Mouse (Mus musculus) telencephalon, adult 2 months (tissue): Measurements from ENCODE around the gene Lif.

Source experiments
- DNase-seq: peaks from one replicate; pipeline ENCODE4 v3.0.0-alpha.2; 2011; ENCODE audit warnings: low read depth, low spot score

Lif gene

DNA sequence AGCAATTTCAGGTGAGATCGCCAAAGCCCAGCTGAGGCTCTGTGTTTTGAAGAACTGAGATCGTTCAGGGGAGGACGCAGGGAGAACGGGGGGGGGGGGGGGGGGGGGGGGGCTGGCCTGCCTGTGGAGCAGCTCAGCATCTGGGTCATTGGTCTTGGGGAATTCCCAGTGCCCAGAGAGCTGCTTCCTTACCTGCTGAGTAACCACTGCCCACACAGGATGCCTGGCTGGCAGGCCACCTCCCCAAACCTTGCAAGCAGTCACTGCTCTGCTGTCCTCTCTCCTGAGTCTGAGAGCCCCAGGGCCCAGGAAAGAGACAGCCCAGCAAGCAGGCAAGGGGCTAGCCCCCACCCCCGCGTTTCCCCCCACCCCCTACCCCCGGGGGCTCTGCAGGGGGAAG lies 5.5 kb downstream of the Lif start:
- DNase-seq = no peak

DNA sequence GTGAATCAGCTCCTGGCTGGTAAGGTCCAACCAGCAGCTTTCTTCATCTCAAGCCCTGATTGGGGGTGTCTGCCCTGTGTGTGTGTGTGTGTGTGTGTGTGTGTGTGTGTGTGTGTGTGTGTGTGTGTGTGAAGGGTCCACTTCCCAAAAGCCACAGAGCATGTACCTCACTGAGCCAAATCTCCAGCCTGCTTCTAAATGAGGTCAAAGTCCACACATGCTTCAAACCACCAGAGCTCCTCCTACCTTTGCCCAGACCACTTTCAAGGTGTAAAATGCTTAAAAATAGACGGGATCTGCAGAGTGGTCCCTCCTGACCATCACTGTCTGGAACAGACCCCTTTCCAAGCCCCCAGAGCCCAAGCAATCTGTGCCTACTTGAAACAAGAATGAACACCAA lies 5.9 kb downstream of the Lif start:
- no peak for DNase-seq

DNA sequence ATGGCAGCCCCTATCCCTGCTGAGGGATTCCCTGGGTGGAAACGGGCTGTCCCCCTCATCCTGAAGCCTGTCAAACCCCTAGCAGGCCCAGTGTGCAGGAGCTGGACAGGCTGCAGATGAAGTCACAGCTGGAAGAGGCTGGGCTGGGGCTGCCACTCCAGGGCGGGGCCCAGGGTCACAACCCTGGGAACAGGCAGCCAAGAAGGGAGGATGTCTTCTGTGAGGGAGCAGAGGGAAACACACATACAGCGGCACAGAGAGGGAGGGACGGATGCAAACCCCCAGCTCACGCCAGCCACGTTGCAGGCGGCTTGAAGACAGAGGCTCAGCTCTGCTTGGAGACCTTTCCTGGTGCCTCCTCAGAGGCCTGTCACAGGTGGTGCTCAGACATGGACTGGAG lies 6.7 kb downstream of the Lif start:
- no peak for DNase-seq

DNA sequence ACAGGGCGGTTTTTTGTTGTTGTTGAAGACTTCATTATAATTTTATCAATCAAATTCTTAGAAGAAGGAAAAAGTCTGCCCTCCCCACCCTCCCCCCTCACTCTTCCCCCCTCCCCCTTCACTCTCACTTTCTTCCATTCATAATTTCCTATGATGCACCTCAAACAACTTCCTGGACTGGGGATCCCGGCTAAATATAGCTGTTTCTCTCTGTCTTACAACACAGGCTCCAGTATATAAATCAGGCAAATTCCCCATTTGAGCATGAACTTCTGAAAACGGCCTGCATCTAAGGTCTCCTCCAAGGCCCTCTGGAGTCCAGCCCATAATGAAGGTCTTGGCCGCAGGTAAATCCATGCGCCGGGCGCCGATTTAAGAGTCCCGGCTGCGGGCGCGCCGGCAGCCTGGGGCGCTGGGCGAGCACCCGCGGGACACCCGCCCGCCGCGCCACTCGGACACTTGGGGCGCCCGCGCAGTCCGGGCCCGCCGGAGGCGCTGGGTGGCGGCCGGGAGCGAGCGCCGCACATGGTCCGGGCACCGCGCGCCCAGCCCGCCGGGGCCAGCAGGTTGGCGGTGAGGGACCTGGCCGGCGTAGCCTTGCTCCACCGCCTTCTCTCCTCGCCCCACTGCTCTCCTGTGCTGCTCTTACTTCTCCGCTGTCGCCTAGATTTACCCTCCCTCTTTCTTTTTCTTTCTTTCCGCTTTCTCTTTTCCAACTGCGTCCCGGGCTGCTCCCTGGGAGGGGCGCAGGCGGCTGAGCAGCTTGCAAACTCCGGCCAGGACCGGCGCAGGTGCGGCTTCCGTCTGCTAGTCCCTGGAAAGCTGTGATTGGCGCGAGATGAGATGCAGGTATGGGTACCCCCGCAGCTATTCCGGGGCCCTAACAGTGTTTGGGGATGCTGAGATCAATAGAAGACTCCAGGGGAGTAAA lies 9.2 kb downstream of the Lif start:
- no peak for DNase-seq

DNA sequence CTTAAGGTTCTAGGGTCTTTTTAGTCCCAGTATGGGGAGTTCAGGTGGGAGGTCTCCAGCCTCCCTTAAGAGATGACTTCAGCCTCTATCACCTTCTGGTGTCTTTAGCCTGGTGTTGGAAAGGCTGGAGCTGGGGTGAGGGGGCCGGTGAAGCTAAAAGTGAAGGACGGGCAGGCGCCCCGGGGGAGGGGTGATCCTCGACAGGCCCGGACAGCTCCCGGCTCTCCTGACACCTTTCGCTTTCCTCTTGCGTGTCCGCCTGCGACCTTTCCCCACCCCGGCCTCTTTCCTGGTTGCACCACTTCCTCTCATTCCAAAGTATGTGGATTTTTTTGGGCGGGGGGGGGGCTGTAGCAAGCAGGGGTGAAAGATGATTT lies 9.8 kb downstream of the Lif start:
- no peak for DNase-seq

DNA sequence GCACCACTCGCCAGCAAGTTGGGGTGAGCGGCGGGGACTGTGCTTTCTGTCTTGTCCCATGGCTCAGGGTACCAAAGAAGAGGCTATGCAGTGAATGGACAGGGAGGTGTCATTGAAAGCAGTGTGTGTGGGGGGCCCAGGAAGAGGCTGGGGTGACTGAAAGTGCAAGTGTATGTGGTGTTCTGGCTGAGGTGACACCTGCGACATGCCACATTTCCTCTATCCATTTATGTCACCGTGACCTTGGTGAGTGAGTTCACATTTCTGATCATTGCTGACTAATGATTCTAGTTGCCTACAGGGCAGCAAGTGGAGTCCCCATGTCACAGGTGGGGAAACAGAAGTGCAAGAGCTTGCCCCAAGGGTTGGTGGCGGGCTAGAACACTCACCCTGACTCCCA lies 11.1 kb downstream of the Lif start:
- no peak for DNase-seq

DNA sequence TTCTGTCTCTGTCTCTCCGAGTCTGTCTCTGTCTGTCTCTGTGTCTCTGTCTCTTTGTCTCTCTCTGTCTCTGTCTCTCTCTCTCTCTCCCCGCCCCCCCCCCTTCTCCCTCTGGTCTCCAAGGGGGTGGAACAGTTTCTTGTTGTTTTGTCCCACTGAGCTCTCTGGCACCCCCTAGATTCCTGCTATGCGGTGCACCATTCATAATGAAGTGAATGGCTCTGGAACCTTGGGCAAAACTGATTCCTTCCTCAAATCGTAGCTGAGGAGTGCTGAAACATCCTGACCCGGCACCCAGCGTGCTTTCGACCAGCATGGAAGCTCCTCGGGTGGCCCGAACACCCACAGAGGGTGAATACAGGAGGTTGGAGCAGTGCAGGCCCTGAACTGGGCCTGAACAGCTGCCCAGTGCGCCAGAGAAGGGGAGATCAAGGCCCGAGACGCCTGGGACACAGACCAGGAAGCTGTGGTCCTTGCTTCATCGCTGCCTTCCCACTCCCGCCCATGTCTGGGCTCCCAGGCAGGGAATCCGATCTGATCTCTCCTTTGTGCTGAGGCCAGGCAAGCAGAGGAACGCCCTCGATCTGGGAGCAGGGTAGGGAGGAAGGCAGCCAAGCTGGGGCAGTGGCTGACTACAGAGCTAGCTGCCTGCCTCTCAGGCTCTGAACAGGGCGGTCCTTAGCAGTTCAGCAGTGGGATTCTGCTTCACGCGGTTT lies 13.5 kb downstream of the Lif start:
- no peak for DNase-seq

DNA sequence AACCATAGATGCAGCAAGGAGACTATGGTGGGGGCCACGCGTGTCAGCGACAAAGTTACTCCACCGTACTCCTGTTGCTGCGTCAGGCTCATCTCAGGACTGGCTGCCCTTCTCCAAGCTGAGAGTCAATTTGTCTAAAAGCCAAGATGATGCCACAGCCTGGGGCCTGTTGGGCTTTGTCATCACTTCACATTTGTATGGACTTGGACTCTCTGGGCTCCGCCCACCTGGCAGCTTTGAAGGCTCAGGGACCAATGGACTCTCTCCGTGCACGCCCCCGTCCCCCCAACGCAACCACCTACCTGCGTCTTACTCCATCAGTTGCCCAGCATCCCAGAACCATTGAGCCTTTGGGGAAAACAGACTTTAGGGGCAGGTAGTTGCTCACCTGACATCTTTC lies 14.2 kb downstream of the Lif start:
- no peak for DNase-seq

DNA sequence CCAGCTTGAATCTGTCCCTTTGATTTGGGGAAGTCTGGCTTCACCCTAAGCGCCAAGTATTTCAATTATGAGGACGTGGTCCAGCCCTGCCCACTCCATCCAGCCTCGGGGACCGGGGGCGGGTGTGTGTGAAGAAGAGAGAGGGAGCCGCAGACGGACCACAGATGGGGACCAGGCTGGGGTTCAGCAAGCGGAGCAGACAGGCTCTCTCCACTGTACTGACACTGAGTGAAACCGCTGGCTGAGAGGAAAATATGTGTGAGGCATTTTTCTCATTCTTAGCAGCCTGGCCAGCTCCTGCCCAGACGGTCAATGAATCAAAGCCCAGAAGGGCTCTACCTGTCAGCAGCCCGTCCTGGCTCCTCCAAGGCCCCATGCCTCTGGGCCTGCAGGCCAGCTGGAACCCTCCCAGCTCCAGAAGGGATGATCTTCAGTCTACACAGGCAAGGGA lies 19.1 kb downstream of the Lif start:
- DNase-seq = no peak

DNA sequence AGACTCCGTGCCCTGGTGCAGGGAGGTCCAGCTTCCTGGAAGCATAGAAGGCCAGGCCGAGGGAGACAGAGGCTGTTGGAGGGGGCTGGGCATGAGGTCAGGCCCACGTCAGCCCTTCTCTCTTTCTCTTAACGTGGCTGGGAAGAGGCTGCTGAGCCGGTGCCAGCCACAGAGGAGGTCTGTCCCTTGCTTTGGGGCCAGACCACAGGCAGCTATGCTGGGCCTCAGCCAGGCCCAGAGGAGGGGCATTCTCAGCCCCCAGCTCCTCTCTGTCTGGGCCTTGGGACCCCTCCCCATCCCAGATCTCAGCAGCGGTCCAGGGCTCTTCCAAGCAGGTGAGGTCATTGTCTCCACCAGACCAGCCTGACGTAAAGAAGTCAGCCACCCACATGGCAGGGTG lies 22.6 kb downstream of the Lif start:
- DNase-seq = no peak

DNA sequence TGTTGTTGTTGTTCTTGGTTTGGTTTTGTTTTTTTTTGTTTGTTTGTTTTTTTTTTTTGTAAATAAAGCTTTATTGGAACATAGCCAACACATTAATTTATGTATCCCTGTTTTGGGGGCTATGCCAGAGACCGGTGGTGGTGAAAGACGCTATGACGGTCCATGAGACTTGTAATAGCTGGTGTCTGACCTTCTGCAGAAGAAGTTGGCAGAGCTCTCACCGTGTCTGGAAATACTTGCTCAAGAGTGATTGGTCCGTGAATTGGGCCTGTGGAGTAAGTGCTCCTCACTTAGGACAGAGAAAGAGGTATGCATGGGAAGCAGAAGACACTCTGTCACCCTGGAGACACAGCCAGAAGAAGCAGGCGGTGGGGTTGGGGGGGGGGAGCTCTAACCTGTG lies 24.5 kb downstream of the Lif start:
- DNase-seq = no peak

DNA sequence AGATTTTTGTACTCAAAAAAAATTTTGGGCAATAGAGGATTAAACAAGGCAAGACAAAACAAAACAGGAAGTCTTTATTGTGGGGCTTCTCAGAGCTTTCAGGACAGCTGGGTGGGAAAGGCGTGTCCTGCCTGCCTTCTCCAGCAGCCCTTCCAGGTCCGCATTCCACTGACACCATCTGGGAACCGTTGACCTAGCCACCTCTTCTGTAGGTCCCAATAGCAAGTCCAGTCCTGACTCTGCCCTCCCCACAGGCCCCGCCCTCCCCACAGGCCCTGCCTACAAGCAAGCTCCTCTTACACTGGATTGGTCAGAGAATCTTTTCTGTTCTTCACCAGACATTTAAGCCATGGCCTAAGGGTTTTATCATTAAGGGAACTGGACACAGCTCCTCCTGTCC lies 26.3 kb downstream of the Lif start:
- DNase-seq = no peak

DNA sequence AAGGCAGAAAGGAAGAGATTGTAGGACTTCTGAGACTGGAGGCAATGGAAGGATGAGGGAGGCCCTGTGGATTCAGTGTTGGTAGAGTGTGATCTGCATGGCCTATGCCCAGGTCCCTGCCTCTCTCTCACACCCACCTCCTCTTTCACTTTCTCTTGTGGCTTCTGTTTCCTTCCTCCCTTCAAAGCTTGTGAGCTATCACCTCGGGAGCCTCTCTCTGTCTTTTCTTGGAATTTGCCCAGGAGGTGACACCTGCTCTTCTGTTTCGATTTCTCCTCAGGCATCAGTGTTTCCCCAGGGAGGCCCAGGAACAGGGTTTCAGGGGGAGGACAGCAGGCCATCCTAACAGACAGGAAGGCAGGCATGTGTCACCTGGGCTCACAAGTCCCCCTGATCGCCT lies 31.9 kb downstream of the Lif start:
- DNase-seq = no peak

DNA sequence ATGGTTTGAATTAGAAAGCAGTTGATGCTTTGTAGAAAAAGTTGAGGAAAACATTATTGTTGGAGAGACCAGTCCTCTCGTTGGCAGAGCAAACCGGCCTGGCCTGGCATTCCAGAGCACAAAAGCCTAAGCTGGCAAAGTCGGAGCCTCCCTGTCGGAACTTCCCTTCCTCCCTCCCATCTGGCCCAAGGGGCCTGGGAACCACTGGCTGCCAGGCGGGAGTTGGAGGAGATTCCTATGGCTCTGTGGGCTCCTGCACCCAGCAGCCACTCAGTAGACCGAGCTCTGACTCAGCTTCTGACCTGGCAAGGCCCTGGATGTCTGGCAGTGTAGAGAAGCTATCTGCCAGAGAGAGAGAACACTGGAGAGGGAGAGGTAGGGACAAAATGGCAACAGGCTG lies 34.3 kb downstream of the Lif start:
- DNase-seq = no peak

DNA sequence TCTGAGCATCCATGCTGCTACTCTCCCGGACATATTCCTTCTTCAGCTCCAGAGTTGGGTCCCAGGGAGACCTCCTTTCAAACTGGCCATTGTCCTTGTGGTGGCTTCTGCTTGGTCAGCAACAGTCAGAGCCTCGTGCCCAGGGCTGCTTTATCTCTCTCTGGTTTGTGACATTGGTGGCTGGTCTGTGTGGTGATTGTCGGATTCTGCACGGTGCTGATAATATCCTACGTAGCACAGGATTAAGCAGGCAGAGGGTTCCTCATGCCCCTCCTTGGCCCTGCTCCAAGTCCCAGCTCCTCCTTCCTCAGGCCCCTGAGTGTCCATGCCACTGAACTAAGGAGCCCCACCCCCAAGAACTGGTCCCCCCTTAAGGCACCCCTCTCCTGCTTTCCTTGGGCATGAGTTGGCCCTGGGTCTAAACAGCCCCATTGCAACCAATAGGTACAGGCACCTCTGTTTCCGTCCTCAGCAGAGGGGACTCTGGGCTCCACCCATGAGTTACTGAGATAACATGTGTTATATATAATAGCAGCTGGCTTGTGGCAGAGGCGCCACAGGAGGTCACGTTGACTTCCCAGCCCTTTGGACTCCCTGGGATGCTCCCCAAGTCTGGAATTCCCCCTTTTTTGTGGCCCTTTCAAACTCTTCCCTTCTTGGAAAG lies 35.0 kb downstream of the Lif start:
- DNase-seq = no peak

DNA sequence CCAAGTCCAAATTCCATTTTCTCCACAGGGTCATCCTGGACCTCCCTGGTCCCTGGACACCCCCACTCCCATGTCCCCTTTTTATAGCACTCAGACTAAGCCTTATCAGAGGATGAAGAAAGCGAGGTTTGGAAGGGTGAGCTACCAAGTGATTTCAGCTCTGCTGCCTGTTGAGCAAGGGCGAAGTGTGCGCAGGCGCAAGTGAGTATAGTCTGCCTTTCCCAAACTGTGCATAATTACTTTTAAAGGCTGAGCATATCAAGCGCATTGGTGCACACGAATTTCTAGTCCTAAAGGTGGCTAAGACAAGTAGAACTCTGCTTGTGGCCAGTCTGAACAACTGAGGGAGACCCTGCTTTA lies 35.5 kb downstream of the Lif start:
- no peak for DNase-seq

DNA sequence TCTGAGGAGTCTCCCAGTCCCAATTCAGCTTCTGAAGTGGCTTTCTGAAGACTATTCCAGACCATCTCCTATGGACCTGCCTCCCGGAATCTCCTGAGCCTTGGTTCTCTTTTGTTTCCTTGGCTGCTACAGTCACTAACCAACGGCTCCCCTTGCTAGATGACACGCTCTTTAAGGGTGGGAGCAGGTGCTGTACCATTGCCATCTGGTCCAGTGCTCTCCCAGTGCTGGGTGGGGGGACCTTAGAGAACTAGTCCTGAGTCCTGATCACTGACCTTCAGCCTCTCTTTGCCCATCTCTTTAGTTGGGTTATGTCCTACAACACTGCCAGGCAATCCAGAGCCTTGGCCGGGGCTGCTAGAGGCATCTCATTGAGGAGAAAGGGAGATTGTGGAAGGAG lies 36.1 kb downstream of the Lif start:
- DNase-seq = no peak

DNA sequence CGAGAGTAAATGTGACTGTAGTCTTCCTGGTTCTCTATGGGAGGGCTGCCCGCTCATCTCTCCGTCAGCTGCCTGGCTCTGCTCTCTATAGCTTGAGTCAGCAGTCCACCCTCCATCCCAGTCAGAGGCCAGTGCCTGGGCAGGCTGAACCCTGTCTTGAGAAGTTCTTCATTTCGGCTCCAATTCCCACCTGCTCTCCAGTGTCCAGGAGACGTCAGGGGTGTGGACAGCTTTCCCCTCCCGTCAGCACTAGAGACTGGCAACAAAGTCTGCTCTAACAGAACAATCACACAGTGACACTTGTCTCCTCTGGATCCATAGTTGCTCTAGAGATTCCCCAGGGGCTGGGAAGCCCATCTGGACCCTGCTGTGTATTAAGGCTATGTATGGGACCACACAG lies 36.7 kb downstream of the Lif start:
- no peak for DNase-seq

DNA sequence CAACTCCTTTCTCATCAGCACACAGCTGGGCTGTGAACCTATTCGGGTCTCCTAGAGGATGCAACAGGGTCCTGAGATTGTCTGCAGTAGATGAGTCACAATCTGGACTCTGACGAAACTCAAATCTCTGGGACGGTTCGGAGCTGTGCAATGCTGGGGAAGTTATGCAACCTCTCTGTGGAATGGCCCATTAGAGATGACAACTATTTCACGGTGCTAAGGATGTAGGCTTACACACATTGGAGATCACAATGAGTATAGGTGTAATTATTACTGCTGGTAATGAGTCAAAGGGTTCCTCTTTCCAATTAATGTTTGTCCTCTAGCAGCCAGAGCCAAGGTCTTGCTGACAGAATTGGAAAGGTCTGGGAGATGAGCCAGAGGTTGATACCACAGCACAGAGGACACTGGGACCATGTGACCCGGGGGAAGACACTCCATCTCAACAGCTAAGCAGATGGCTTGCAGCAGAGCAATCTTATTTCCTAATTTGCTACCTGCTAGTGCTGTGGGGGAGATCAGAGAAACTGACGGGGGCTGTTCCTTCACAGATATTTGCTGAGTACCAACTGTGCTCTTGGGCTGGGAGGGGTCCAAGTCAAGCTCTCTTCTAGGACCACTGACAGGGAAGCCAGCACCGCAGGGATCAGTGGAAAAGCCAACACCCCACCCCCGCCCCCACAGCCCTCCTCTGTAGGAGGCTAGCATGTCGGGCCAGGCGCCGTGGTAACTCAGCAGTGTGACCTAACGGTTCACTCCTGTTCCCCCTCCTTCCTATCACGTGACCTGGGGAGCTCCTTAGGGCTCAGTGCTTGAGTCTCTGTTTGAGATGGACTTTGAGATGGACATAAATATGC lies 37.4 kb downstream of the Lif start:
- DNase-seq = peak; percentile 5

DNA sequence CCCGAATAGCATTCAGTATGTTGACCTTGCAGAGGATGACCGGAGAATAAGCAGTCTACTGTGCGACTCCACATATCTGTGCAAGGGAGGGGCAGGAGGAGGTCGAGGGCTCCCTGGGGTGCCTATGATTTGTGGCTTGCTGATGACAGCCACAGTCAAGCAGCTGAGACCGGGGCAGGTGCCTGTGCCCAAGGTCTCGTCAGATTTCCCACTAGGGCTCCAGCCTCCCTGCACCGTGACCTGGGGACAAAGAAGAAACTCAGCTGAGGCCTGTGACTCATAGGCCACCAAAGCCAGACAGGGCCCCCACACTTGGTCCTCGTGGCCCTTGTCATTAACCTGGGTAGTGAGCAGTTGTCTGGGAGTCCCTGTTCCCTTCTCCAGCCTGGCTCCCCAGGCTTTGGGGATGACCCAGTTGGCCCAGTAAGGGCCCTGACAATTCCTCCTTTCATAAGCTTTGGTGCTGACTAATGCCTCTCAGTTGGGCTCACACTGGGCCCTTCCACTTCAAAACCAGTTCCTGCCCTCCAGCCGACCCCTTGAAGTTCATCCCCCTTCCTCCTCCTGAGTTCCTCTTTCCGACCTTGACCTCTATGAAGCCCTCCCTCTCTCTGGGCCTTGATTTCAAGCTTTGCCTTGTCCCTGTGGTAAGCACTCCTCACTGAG lies 39.4 kb downstream of the Lif start:
- DNase-seq = no peak

DNA sequence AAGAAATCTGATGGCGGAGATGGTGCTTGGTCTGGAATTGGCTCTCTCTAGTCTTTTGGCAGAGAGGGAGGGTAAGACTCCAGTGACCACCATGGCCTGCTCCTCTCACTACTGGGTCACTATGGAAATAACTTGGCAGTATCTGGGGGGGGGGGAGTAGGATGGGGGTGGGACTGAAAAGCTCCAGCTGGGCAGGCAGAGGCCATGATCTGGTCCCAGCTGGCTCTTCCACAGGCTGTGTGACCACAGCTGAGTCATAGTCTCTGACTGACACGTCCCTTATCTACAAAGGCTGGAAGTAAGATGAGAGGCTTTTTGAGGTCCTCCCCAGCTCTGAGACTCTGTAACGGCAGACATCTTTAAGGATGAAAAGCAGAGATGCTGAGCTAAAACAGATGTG lies 40.4 kb downstream of the Lif start:
- DNase-seq = no peak
